Mouse (Mus musculus): ENCODE results near the gene Ropn1l. TPM values are rescaled to one million over a fixed set of nuclear protein-coding genes. Genes with fewer than 3 reads are reported as not detected.

The Ropn1l gene
- total and polyA plus RNA-seq, 2 experiments: 8.0 to 12.1 TPM

- H3K4me1 ChIP-seq (ENCODE audit: control insufficient read depth, insufficient read depth, low read length): peaks cover 14% of the 10 kb centered on the region
These were observed 741 bp upstream of the Ropn1l start for GRCm38 (mm10) chr15:31454096-31454860.

GRCm38 (mm10) chr15:31452336-31453097 is 1.0 kb downstream of the Ropn1l start:
- TF ChIP-seq POLR2A (IDR thresholded peaks at IDR 0.05; ENCODE audit: extremely low read depth, insufficient read depth, low read length): no peak
- TF ChIP-seq CTCF (IDR thresholded peaks at IDR 0.05; ENCODE audit: low read depth, low read length): no peak
- 19% methylated on average over 18 of the region's 18 CpGs for WGBS
- peak; percentile 78 for DNase-seq (ENCODE audit: extremely low read depth, low read depth, low spot score)
- Histone ChIP-seq H3K79me2 (ENCODE audit: control insufficient read depth, insufficient read depth, low read length) (no peaks in the 10 kb centered on the region; the same call in 1 of the 2 replicates), H3K27ac (replicated peaks; ENCODE audit: insufficient read depth, low read depth, low read length) (peak overlapping the region; percentile 79), H3K9ac (ENCODE audit: low read depth, low read length) (peak overlapping the region; percentile 79), H3K4me1 (ENCODE audit: control insufficient read depth, insufficient read depth, low read length) (peaks cover 14% of the 10 kb centered on the region), H3K36me3 (ENCODE audit: control insufficient read depth, insufficient read depth, low read length) (peaks cover 2% of the 10 kb centered on the region; the same call in 1 of the 2 replicates), H3K27me3 (ENCODE audit: control insufficient read depth, insufficient read depth, low read length) (no peaks in the 10 kb centered on the region), H3K4me3 (ENCODE audit: insufficient read depth, low read depth, low read length) (peak overlapping the region; percentile 75)

More at GRCm38 (mm10) chr15:31454096-31454860, 741 bp upstream of the Ropn1l start:
- H3K27me3 ChIP-seq (ENCODE audit: control insufficient read depth, insufficient read depth, low read length): no peaks in the 10 kb centered on the region
- no peaks in the 10 kb centered on the region; the same call in 1 of the 2 replicates for H3K79me2 ChIP-seq (ENCODE audit: control insufficient read depth, insufficient read depth, low read length)
- no peak overlapping the region; the same call in 1 of the 2 replicates for H3K9ac ChIP-seq (ENCODE audit: low read depth, low read length)
- H3K36me3 ChIP-seq (ENCODE audit: control insufficient read depth, insufficient read depth, low read length): peaks cover 15% of the 10 kb centered on the region
- 43% methylated on average over 10 of the region's 10 CpGs for WGBS
- H3K4me3 ChIP-seq (ENCODE audit: insufficient read depth, low read depth, low read length): no peak overlapping the region
- TF ChIP-seq CTCF (IDR thresholded peaks at IDR 0.05; ENCODE audit: low read depth, low read length): no peak
- TF ChIP-seq POLR2A (IDR thresholded peaks at IDR 0.05; ENCODE audit: extremely low read depth, insufficient read depth, low read length): no peak
- DNase-seq (ENCODE audit: extremely low read depth, low read depth, low spot score): no peak
- H3K27ac ChIP-seq (replicated peaks; ENCODE audit: insufficient read depth, low read depth, low read length): peak overlapping the region; percentile 96; the same call in 1 of the 2 replicates

GRCm38 (mm10) chr15:31449772-31450171 is 3.8 kb downstream of the Ropn1l start:
- WGBS: 27% methylated on average over 2 of the region's 2 CpGs
- no peaks in the 10 kb centered on the region for H3K79me2 ChIP-seq (ENCODE audit: control insufficient read depth, insufficient read depth, low read length)
- H3K27ac ChIP-seq (replicated peaks; ENCODE audit: insufficient read depth, low read depth, low read length): no peak overlapping the region
- no peaks in the 10 kb centered on the region for H3K27me3 ChIP-seq (ENCODE audit: control insufficient read depth, insufficient read depth, low read length)
- no peaks in the 10 kb centered on the region; the same call in 1 of the 2 replicates for H3K36me3 ChIP-seq (ENCODE audit: control insufficient read depth, insufficient read depth, low read length)
- no peak overlapping the region for H3K9ac ChIP-seq (ENCODE audit: low read depth, low read length)
- H3K4me3 ChIP-seq (ENCODE audit: insufficient read depth, low read depth, low read length): no peak overlapping the region
- peaks cover 8% of the 10 kb centered on the region for H3K4me1 ChIP-seq (ENCODE audit: control insufficient read depth, insufficient read depth, low read length)
- DNase-seq (ENCODE audit: extremely low read depth, low read depth, low spot score): peak; percentile 40
- no peak for TF ChIP-seq CTCF (IDR thresholded peaks at IDR 0.05; ENCODE audit: low read depth, low read length)
- TF ChIP-seq POLR2A (IDR thresholded peaks at IDR 0.05; ENCODE audit: extremely low read depth, insufficient read depth, low read length): no peak

- TF ChIP-seq POLR2A (IDR thresholded peaks at IDR 0.05; ENCODE audit: extremely low read depth, insufficient read depth, low read length) (no peak), CTCF (IDR thresholded peaks at IDR 0.05; ENCODE audit: low read depth, low read length) (0 out of 2 replicates have a peak, but pooled peaks have one; percentile 18)
- H3K27ac ChIP-seq (replicated peaks; ENCODE audit: insufficient read depth, low read depth, low read length): no peak overlapping the region
- peak; percentile 69 for DNase-seq (ENCODE audit: extremely low read depth, low read depth, low spot score)
- H3K36me3 ChIP-seq (ENCODE audit: control insufficient read depth, insufficient read depth, low read length): no peaks in the 10 kb centered on the region
- no peaks in the 10 kb centered on the region for H3K79me2 ChIP-seq (ENCODE audit: control insufficient read depth, insufficient read depth, low read length)
- H3K9ac ChIP-seq (ENCODE audit: low read depth, low read length): no peak overlapping the region
- 42% methylated on average over 7 of the region's 7 CpGs for WGBS
- H3K4me3 ChIP-seq (ENCODE audit: insufficient read depth, low read depth, low read length): no peak overlapping the region
- peaks cover 2% of the 10 kb centered on the region; the same call in 1 of the 2 replicates for H3K4me1 ChIP-seq (ENCODE audit: control insufficient read depth, insufficient read depth, low read length)
- H3K27me3 ChIP-seq (ENCODE audit: control insufficient read depth, insufficient read depth, low read length): no peaks in the 10 kb centered on the region
These were observed 6.4 kb downstream of the Ropn1l start for GRCm38 (mm10) chr15:31447121-31447520.

- Histone ChIP-seq H3K27me3 (ENCODE audit: control insufficient read depth, insufficient read depth, low read length) (no peaks in the 10 kb centered on the region), H3K79me2 (ENCODE audit: control insufficient read depth, insufficient read depth, low read length) (no peaks in the 10 kb centered on the region), H3K36me3 (ENCODE audit: control insufficient read depth, insufficient read depth, low read length) (no peaks in the 10 kb centered on the region), H3K4me1 (ENCODE audit: control insufficient read depth, insufficient read depth, low read length) (peaks cover 2% of the 10 kb centered on the region; the same call in 1 of the 2 replicates), H3K9ac (ENCODE audit: low read depth, low read length) (no peak overlapping the region), H3K27ac (replicated peaks; ENCODE audit: insufficient read depth, low read depth, low read length) (no peak overlapping the region), H3K4me3 (ENCODE audit: insufficient read depth, low read depth, low read length) (no peak overlapping the region)
- no peak for DNase-seq (ENCODE audit: extremely low read depth, low read depth, low spot score)
- WGBS: 88% methylated on average over 4 of the region's 4 CpGs
- TF ChIP-seq CTCF (IDR thresholded peaks at IDR 0.05; ENCODE audit: low read depth, low read length) (no peak), POLR2A (IDR thresholded peaks at IDR 0.05; ENCODE audit: extremely low read depth, insufficient read depth, low read length) (no peak)
These were observed 10.8 kb downstream of the Ropn1l start for GRCm38 (mm10) chr15:31442698-31443097.

All from liver, adult 2 months (tissue).